Mouse (Mus musculus) cerebellum, adult 9-11 months (tissue): ENCODE results near the gene Elmsan1.
"Not testable (repeated sequence)": the region's sequence is repeated elsewhere in the genome, so short reads cannot be mapped to it uniquely, and the experiment has no call there.

Experiments
- DNase-seq: peaks from one replicate; pipeline ENCODE4 v3.0.0; 2022

Elmsan1 gene

DNA sequence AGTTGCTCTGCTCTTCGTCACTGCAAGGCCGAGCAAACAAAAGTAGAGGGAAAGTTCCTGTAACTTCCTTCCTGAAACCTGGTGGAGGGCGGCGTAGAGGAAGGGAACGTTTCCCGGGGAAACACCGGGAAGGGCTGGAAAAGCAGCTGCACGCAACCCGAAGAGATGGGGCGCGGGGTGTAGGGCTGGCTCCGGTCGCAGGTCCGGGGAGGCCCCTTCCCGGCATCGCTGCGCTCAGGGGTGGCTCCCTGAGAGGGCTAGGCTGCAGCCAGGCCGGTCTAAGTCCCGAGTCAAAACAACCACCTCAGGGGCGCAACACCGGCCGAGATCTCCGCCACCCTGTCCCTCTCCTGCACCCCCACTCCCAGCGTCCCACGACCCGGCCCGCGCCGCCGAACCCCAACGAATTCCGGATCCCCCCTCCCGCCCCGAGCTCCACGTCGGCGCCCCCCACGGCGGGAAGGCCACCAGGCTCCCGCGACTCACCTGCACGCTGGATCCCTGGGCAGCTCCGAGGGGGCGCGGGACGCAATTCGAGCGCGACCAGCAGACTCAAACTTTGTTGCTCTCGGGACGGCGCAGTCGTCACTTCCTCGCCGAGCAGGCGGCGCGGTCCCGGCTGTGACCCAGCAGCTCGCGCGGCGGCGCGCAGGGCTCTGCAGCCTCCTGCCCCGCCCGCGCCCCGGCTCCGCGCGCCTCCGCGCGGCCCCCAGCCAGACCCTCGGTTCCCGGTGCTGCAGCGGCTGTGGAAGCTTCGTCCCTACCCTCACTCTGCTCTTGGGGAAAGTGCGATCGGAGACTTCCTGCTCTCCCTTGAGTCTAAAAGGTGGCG is at the start of gene Elmsan1:
Gene Elmsan1 (minus strand): TSS at position 593 of the 832 bp plus-strand sequence.
- DNase-seq, result peak; percentile 63

GRCm38 (mm10) chr12:84267264-84267663 is 48.6 kb upstream of the Elmsan1 start:
- DNase-seq, result no peak

GRCm38 (mm10) chr12:84260363-84260762 is 41.7 kb upstream of the Elmsan1 start:
- no peak for DNase-seq

DNA sequence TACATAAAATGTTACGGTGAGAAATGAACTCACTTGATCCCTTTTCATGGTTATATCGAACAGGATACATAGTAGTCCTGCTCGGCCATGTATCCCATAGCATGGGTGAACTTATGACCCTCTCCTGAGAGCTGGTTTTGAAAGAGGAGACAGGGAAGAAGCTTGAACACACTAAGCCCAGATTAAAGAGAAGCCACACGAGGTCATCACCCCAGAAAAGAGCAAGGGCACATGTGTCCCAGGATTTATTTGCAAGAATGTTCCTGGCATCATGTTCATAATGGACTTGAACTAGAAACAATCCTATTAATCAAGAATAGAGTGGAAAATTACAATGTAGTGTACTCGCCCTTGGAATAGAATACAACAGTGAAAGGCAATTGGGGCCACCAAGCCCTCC is 36.2 kb upstream of the Elmsan1 start:
- DNase-seq, result no peak

DNA sequence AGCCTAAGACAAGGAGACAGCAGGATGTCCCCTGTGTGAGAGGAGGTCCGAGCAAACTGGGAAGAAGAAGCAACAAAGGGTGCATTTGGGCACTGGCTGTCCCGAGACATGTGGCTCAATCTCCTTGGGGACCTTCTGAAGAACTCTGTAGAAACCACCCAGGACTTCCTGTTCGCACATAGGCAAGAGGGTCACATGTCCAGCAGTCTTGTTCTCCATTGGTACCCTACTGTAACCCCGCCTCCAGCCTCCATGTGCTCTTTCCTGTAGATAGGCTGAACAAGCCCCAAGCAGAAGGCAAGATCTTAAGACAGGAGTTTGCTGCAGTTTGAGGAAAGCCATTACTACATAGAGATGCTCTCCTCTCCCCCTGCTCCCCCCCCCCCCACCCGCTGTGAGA is 34.1 kb upstream of the Elmsan1 start:
- no peak for DNase-seq

GRCm38 (mm10) chr12:84249217-84249616 is 30.5 kb upstream of the Elmsan1 start:
- peak; percentile 58 for DNase-seq

DNA sequence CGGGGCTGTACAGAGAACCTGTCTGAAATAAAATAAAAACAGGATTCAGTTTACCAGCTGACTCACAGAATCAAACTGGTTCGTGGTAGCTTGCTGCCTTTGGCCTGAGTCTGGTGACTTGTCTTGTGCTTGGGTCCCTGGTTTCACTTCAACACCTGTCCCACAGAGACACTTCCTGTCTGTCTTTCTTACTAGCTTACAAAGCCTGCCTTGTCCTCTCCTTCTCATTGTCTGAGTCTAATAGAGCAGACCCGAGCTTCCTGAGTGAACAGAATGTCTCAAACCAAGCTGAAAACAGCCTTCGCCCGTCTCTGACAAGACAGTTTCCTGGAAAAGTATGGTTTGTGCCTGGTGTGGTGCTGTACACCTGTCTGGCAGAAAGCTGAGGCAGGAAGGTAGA is 27.0 kb upstream of the Elmsan1 start:
- no peak for DNase-seq

GRCm38 (mm10) chr12:84243076-84243770 is 24.5 kb upstream of the Elmsan1 start:
- no peak for DNase-seq

DNA sequence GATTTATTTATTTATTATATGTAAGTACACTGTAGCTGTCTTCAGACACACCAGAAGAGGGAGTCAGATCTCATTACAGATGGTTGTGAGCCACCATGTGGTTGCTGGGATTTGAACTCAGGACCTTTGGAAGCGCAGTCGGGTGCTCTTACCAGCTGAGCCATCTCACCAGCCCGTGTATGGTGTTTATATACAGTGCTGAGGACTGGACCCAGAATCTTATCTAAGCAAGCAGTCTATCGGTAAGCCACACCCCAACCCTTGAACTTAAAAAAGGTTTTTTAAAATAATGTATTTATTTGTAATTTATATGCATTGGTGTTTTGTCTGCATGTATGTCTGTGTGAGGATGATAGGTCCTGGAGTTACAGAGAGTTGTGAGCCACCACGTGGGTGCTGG is 18.4 kb upstream of the Elmsan1 start:
- DNase-seq, result not testable (repeated sequence)

DNA sequence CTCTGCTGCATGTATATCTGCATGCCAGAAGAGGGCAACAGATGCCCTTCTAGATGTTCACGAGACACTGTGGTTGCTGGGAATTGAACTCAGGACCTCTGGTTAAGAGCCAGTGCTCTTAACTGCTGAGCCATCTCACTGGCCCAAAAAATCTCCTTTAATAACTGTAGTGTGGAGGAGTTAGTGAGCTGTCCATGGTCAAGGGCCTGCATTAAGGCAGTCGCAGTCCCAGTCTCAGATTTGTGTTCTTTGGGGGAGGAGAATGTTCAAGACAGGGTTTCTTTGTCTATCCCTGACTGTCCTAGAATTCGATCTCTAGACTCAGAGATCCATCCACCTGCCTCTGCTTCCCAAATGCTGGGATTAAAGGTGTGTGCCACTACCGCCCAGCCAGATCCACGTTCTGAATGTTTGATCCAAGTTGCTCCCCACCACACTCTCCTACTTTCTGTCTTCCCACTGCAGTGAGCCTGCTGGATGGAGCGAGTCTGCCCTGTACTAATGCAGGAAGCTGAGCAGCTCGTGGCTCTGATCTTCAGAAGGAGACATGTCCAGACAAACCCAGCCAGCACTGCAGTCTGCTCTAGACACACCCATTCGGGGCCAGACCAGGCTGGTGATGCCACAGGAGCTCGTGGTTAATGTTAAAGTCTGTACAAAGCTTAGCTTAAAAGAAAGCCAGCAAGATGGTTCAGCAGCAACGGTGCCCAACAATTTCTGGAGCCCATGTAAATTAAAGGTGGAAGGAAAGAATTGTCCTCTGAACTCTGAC is 17.5 kb upstream of the Elmsan1 start:
- DNase-seq, result no peak

GRCm38 (mm10) chr12:84235577-84235976 is 16.9 kb upstream of the Elmsan1 start:
- DNase-seq, result no peak

DNA sequence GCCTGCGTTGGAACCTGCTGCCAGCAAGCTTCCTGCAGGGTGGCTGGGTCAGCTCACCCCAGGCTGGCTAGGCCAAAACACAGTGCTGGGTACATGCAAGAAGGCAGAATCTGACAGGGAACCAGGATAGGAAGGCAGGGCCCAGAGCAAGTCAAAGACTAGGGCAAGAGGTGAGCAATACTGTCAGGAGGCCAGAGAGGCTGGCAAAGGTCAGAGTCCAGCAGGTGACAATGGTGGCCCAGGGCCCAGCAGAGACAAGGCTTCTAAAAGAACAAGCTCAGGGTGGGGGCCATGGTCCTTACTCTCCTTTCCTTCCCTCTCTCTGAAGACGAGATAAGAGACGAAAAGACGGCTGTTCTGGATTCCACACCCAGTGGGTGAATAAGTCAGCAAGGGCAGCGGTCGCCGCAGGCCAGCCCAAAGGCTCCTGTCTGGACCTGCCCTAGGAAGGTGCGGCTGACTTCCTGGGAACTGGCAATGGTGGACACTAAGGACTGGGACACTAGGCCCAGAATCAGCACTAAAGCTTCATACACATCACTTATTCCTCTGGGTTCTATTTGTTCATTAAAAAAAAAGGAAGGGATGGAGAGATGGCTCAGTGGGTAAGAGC is 14.9 kb upstream of the Elmsan1 start:
- DNase-seq, result no peak

GRCm38 (mm10) chr12:84226117-84226840 is 7.6 kb upstream of the Elmsan1 start:
- no peak for DNase-seq

GRCm38 (mm10) chr12:84222405-84222961 is 3.8 kb upstream of the Elmsan1 start:
- no peak for DNase-seq

GRCm38 (mm10) chr12:84220951-84221891 is 2.5 kb upstream of the Elmsan1 start:
- no peak for DNase-seq

GRCm38 (mm10) chr12:84220515-84220914 is 1.8 kb upstream of the Elmsan1 start:
- DNase-seq, result no peak

DNA sequence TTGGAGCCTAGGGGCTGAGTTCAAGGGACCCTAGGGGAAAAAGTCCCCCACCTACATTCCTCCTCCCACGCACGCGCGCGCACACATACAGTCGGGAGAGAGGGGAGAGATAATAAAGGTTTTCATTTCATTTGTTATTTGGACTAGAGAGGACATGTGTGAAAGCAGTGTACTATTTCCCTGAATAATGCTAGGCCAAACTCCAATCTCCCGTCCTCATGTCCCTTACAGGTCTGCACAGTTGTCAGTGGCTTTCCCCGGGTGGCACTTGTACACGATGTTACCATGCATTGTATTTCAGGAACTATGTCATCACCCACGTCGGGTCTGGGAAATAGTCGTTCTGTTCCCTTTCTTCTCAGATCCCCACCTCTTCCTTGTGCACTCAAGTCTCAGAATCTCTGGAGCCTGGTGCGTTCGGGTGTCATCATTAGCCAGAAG is 460 bp upstream of the Elmsan1 start:
- DNase-seq, result no peak

DNA sequence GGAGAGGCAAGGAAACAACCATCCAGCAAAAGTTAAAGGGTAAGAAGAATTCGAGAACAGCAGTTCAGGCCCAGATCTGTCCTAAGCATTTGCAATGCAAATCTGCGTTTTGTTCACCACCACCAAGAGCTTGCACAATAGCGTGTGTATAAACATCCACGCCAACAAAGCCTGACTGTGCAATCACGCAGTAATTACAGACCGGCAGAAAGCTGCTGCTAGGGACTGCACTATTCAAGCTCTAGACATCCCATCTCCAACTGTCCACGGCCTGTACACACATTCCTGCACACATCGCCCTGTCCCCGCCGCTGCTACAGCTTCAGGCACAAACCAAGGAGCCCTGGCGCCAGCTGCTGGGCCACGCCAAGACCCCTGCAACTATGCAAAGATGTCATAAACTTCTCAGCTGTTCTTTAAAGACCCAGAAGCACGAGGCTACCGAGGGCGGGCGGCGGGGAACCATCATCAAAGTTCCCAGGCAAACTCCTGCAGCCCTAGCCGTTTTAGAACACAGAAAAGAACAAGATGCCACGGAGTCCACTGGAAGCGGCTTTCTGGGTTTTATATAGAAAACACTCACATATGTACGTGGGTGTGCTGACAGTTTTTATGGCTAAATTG is 1.1 kb downstream of the Elmsan1 start:
- DNase-seq, result no peak

DNA sequence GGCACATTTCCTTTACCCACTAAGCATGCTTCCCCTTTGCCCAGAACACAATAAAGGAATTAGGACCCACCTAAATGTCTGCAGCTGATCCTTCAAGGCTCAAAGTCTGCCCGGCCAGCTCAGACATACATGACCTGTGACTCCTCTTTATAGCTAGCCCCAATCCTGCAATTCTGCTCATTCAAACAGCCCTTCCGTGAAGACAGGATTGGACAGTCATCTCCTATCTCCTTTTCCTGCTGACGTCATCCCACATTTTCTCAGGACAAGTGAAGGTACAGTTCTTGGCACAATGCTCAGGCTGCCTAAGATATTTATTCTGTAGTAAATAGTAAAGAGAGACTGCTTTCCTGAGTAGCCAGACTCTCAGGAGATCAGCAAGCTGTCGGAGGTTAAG is 1.6 kb downstream of the Elmsan1 start:
- no peak for DNase-seq

DNA sequence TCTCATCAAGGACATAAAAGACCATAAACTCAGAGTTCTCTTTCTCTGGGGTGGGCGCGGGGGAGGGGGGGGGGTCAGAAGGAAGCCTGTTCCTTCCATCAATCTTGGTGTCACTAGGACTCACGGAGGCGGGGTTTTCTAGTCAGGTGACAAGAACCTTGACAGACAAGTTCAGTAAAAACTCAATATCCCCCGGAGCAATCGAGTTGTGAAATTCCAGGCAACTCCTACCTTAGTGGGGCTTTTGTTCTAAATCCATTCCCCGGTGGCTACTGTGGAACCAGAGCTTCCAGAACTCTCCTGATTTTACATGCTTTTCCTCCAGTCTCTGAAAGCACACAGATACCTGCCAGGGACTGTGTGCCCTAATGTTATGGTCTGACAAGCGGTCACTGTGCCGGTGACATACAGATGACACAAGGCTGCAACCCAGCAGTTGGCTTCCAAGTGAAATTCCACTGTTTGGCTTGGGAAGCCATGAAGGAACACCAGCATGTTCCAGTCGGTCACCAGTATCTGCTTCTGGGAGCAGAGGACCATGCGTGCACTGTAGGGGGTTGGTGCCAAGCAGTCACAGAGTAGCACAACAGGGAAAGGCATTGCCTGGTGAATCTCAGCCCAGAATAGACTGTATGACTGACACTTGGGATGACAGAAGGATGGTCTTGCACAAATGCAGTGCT is 2.8 kb downstream of the Elmsan1 start:
- DNase-seq, result no peak
